Comparison of ENCODE assay signal across 24 mouse cellular contexts in genomic region chr14:14869239-14869638, GRCm38 (mm10).
DNase-seq lines count a peak whose midpoint lies in the region; ATAC-seq and TF ChIP-seq lines count a peak whose summit lies in the region.
"Had no signal": no experiment of that assay in that cellular context is flagged by ENCODE, and none has a peak within 500 bp of the region (broad histone marks: within the 10 kb centered on the region; RNA-seq: fewer than 3 reads in every experiment).

No protein-coding gene starts in this region.

- WGBS in lung, adult 2 months = 51% methylated on average over 2 of the region's 2 CpGs
- 66% methylated on average over 2 of the region's 2 CpGs for WGBS in large intestine, adult 2 months
- WGBS in neural tube, embryonic 15.5 days = 88% methylated on average over 2 of the region's 2 CpGs

- no peak overlapping the region for H3K4me3 ChIP-seq in lung, adult 2 months (replicated peaks; ENCODE audit: extremely low read depth, low read depth, low read length)
- H3K4me3 ChIP-seq in neural tube, embryonic 15.5 days (replicated peaks) = no peak overlapping the region
- H3K4me3 ChIP-seq: erythroblast, embryonic 14.5 days; hindbrain, embryonic 12.5 days; intestine, embryonic 15.5 days; limb, embryonic 13.5 days; myocyte; neural tube, embryonic 12.5 days had no signal

- no peak overlapping the region for H3K9ac ChIP-seq in neural tube, embryonic 15.5 days (replicated peaks)
- H3K9ac ChIP-seq: hindbrain, embryonic 12.5 days; intestine, embryonic 15.5 days; limb, embryonic 13.5 days; neural tube, embryonic 12.5 days had no signal

- no peaks in the 10 kb centered on the region for H3K36me3 ChIP-seq in neural tube, embryonic 15.5 days
- H3K36me3 ChIP-seq: hindbrain, embryonic 12.5 days; intestine, embryonic 15.5 days; limb, embryonic 13.5 days; neural tube, embryonic 12.5 days had no signal

- H3K4me1 ChIP-seq in lung, adult 2 months (ENCODE audit: control insufficient read depth, insufficient read depth, low read length) = peaks cover 3% of the 10 kb centered on the region
- no peaks in the 10 kb centered on the region for H3K4me1 ChIP-seq in neural tube, embryonic 15.5 days
- H3K4me1 ChIP-seq: hindbrain, embryonic 12.5 days; intestine, embryonic 15.5 days; limb, embryonic 13.5 days; neural tube, embryonic 12.5 days had no signal

- no peak for TF ChIP-seq POLR2A in lung, adult 2 months (IDR thresholded peaks at IDR 0.05; ENCODE audit: borderline replicate concordance, extremely low read depth, low read depth, low read length)

- H3K9me3 ChIP-seq in neural tube, embryonic 15.5 days (replicated peaks) = no peaks in the 10 kb centered on the region
- H3K9me3 ChIP-seq: hindbrain, embryonic 12.5 days; intestine, embryonic 15.5 days; limb, embryonic 13.5 days; neural tube, embryonic 12.5 days had no signal

- DNase-seq in frontal cortex, postnatal 25 days (ENCODE audit: low spot score in 2 of 2) = no peak
- peak; percentile 4 for DNase-seq in lung, postnatal 25 days (ENCODE audit: low spot score)
- no peak for DNase-seq in lung, adult 2 months
- peak; percentile 13 for DNase-seq in large intestine, adult 2 months (ENCODE audit: low read depth, low spot score)
- DNase-seq in adrenal gland, postnatal 25 days = no peak
- DNase-seq in ovary, postnatal 36 days (ENCODE audit: low spot score) = no peak
- DNase-seq: adrenal gland, postnatal 14 days; cerebellum, adult 18-20 months; gastrocnemius, postnatal 10 days; kidney, adult 2 months; kidney, postnatal 4 days; thymus, postnatal 14 days had no signal

- no peaks in the 10 kb centered on the region for H3K27me3 ChIP-seq in neural tube, embryonic 15.5 days (replicated peaks)
- H3K27me3 ChIP-seq: hindbrain, embryonic 12.5 days; intestine, embryonic 15.5 days; limb, embryonic 13.5 days; neural tube, embryonic 12.5 days; Patski had no signal

- peak; percentile 44; the same call in 1 of the 2 replicates for ATAC-seq in frontal cortex, adult (ENCODE audit: low TSS enrichment)
- no peak for ATAC-seq in neural tube, embryonic 15.5 days (ENCODE audit: low FRiP score)
- ATAC-seq: intestine, embryonic 15.5 days; Patski had no signal

- TF ChIP-seq CTCF in lung, adult 2 months (IDR thresholded peaks at IDR 0.05; ENCODE audit: insufficient read depth, low read length) = no peak

- H3K27ac ChIP-seq in neural tube, embryonic 15.5 days (replicated peaks) = no peak overlapping the region
- H3K27ac ChIP-seq: hindbrain, embryonic 12.5 days; hindbrain, postnatal 0 days; intestine, embryonic 15.5 days; limb, embryonic 13.5 days; neural tube, embryonic 12.5 days had no signal

- no peak overlapping the region for H3K4me2 ChIP-seq in neural tube, embryonic 15.5 days
- H3K4me2 ChIP-seq: hindbrain, embryonic 12.5 days; intestine, embryonic 15.5 days; limb, embryonic 13.5 days; liver, embryonic 11.5 days; midbrain, embryonic 11.5 days; neural tube, embryonic 12.5 days had no signal

Comparison
In these comparisons a context has a peak if more than half of its experiments do, and no peak if none do; other contexts are left out.
1. DNase-seq: peak in lung, postnatal 25 days (single experiment) and large intestine, adult 2 months (single experiment); none in frontal cortex, postnatal 25 days (0 of 2), lung, adult 2 months (single experiment), adrenal gland, postnatal 25 days (single experiment) and ovary, postnatal 36 days (single experiment).